20 mouse cellular contexts compared by ENCODE assay signal in genomic region chrX:161733581-161734309, GRCm38 (mm10). TPM values are rescaled to one million over a fixed set of nuclear protein-coding genes. Genes with fewer than 3 reads are reported as not detected.
DNase-seq lines count a peak whose midpoint lies in the region; ATAC-seq and TF ChIP-seq lines count a peak whose summit lies in the region.
"Had no signal": no experiment of that assay in that cellular context is flagged by ENCODE, and none has a peak within 500 bp of the region (broad histone marks: within the 10 kb centered on the region; RNA-seq: fewer than 3 reads in every experiment).

No protein-coding gene starts in this region.

- H3K4me3 ChIP-seq in forebrain, embryonic 16.5 days (replicated peaks; ENCODE audit: low read length): no peak overlapping the region
- no peak overlapping the region for H3K4me3 ChIP-seq in forebrain, embryonic 12.5 days (replicated peaks)
- no peak overlapping the region for H3K4me3 ChIP-seq in hindbrain, embryonic 14.5 days (replicated peaks; ENCODE audit: low read length)
- H3K4me3 ChIP-seq in hindbrain, embryonic 11.5 days (ENCODE audit: low read depth, low read length): no peak overlapping the region
- H3K4me3 ChIP-seq in lung, embryonic 14.5 days (ENCODE audit: low read depth, low read length): no peak overlapping the region
- no peak overlapping the region for H3K4me3 ChIP-seq in neural tube, embryonic 13.5 days
- no peak overlapping the region for H3K4me3 ChIP-seq in neural tube, embryonic 15.5 days (replicated peaks)
- H3K4me3 ChIP-seq: embryonic facial prominence, embryonic 15.5 days; erythroblast, embryonic 14.5 days; gastrocnemius, adult 2 months; heart, embryonic 10.5 days; heart, embryonic 15.5 days; intestine, embryonic 15.5 days had no signal

- no peaks in the 10 kb centered on the region for H3K27me3 ChIP-seq in forebrain, embryonic 16.5 days (replicated peaks; ENCODE audit: control insufficient read depth, insufficient read depth, low read length)
- peaks cover 53% of the 10 kb centered on the region for H3K27me3 ChIP-seq in forebrain, embryonic 12.5 days
- peaks cover 42% of the 10 kb centered on the region for H3K27me3 ChIP-seq in hindbrain, embryonic 14.5 days (ENCODE audit: control insufficient read depth, insufficient read depth, low read length)
- H3K27me3 ChIP-seq in hindbrain, embryonic 11.5 days (ENCODE audit: control insufficient read depth, insufficient read depth, low read length): peaks cover 14% of the 10 kb centered on the region
- 0 out of 2 replicates have a peak, but pooled peaks cover 2% of the 10 kb centered on the region for H3K27me3 ChIP-seq in lung, embryonic 14.5 days (ENCODE audit: insufficient read depth, low read length)
- peaks cover 73% of the 10 kb centered on the region for H3K27me3 ChIP-seq in neural tube, embryonic 13.5 days
- peaks cover 24% of the 10 kb centered on the region; the same call in 1 of the 2 replicates for H3K27me3 ChIP-seq in neural tube, embryonic 15.5 days (replicated peaks)
- H3K27me3 ChIP-seq: heart, embryonic 15.5 days had no signal

- no peaks in the 10 kb centered on the region for H3K9me3 ChIP-seq in forebrain, embryonic 16.5 days (ENCODE audit: control insufficient read depth, low read length)
- H3K9me3 ChIP-seq in forebrain, embryonic 12.5 days: no peaks in the 10 kb centered on the region
- H3K9me3 ChIP-seq in hindbrain, embryonic 14.5 days (ENCODE audit: control insufficient read depth, low read length): no peaks in the 10 kb centered on the region
- no peaks in the 10 kb centered on the region for H3K9me3 ChIP-seq in hindbrain, embryonic 11.5 days (ENCODE audit: control insufficient read depth, low read length)
- no peaks in the 10 kb centered on the region for H3K9me3 ChIP-seq in lung, embryonic 14.5 days (ENCODE audit: low read depth, low read length)
- no peaks in the 10 kb centered on the region for H3K9me3 ChIP-seq in neural tube, embryonic 13.5 days
- H3K9me3 ChIP-seq in neural tube, embryonic 15.5 days (replicated peaks): no peaks in the 10 kb centered on the region
- H3K9me3 ChIP-seq: embryonic facial prominence, embryonic 15.5 days; heart, embryonic 10.5 days; heart, embryonic 15.5 days; intestine, embryonic 15.5 days had no signal

- no peak overlapping the region for H3K9ac ChIP-seq in forebrain, embryonic 16.5 days (replicated peaks; ENCODE audit: low read depth, low read length)
- no peak overlapping the region for H3K9ac ChIP-seq in forebrain, embryonic 12.5 days
- H3K9ac ChIP-seq in hindbrain, embryonic 14.5 days: no peak overlapping the region
- H3K9ac ChIP-seq in hindbrain, embryonic 11.5 days (ENCODE audit: low read depth, low read length): no peak overlapping the region
- H3K9ac ChIP-seq in lung, embryonic 14.5 days: no peak overlapping the region
- no peak overlapping the region for H3K9ac ChIP-seq in neural tube, embryonic 13.5 days
- H3K9ac ChIP-seq in neural tube, embryonic 15.5 days (replicated peaks): no peak overlapping the region
- H3K9ac ChIP-seq: embryonic facial prominence, embryonic 15.5 days; heart, embryonic 15.5 days; intestine, embryonic 15.5 days had no signal

- TF ChIP-seq CTCF in lung, embryonic 14.5 days (IDR thresholded peaks at IDR 0.05; ENCODE audit: low read depth): no peak

- peak; percentile 34; the same call in 1 of the 2 replicates for ATAC-seq in forebrain, embryonic 16.5 days
- no peak for ATAC-seq in forebrain, embryonic 12.5 days (ENCODE audit: low FRiP score)
- no peak for ATAC-seq in hindbrain, embryonic 14.5 days (ENCODE audit: low FRiP score)
- no peak for ATAC-seq in hindbrain, embryonic 11.5 days (ENCODE audit: low FRiP score)
- ATAC-seq in lung, embryonic 14.5 days (ENCODE audit: insufficient read depth): peak; percentile 89; the same call in 1 of the 2 replicates
- no peak for ATAC-seq in neural tube, embryonic 13.5 days (ENCODE audit: low read depth)
- no peak for ATAC-seq in neural tube, embryonic 15.5 days (ENCODE audit: low FRiP score)
- ATAC-seq: intestine, embryonic 15.5 days had no signal

- peaks cover 7% of the 10 kb centered on the region for H3K4me1 ChIP-seq in forebrain, embryonic 16.5 days (replicated peaks; ENCODE audit: control insufficient read depth, insufficient read depth, low read length)
- no peaks in the 10 kb centered on the region for H3K4me1 ChIP-seq in forebrain, embryonic 12.5 days
- peaks cover 4% of the 10 kb centered on the region; the same call in 1 of the 2 replicates for H3K4me1 ChIP-seq in hindbrain, embryonic 14.5 days (replicated peaks; ENCODE audit: control insufficient read depth, insufficient read depth, low read length)
- no peaks in the 10 kb centered on the region for H3K4me1 ChIP-seq in hindbrain, embryonic 11.5 days (replicated peaks; ENCODE audit: control insufficient read depth, insufficient read depth, low read length)
- H3K4me1 ChIP-seq in lung, embryonic 14.5 days (ENCODE audit: insufficient read depth): no peaks in the 10 kb centered on the region
- H3K4me1 ChIP-seq in neural tube, embryonic 13.5 days (replicated peaks): peaks cover 23% of the 10 kb centered on the region
- peaks cover 16% of the 10 kb centered on the region for H3K4me1 ChIP-seq in neural tube, embryonic 15.5 days
- H3K4me1 ChIP-seq: embryonic facial prominence, embryonic 15.5 days; heart, embryonic 10.5 days; heart, embryonic 15.5 days; intestine, embryonic 15.5 days had no signal

- H3K27ac ChIP-seq in forebrain, embryonic 16.5 days (ENCODE audit: low read length): no peak overlapping the region
- H3K27ac ChIP-seq in forebrain, embryonic 12.5 days: no peak overlapping the region
- 0 out of 2 replicates have a peak overlapping the region, but pooled peaks have one; percentile 32 for H3K27ac ChIP-seq in hindbrain, embryonic 14.5 days
- no peak overlapping the region for H3K27ac ChIP-seq in hindbrain, embryonic 11.5 days (ENCODE audit: low read depth, low read length)
- H3K27ac ChIP-seq in lung, embryonic 14.5 days (ENCODE audit: low read depth): no peak overlapping the region
- peak overlapping the region; percentile 28; the same call in 1 of the 2 replicates for H3K27ac ChIP-seq in neural tube, embryonic 13.5 days (replicated peaks)
- H3K27ac ChIP-seq in neural tube, embryonic 15.5 days (replicated peaks): no peak overlapping the region
- H3K27ac ChIP-seq: embryonic facial prominence, embryonic 15.5 days; heart, embryonic 10.5 days; heart, embryonic 15.5 days; intestine, embryonic 15.5 days had no signal

- WGBS in forebrain, embryonic 16.5 days: 56% methylated on average over 12 of the region's 12 CpGs
- WGBS in forebrain, embryonic 12.5 days: 85% methylated on average over 12 of the region's 12 CpGs
- 71% methylated on average over 12 of the region's 12 CpGs for WGBS in hindbrain, embryonic 14.5 days
- 82% methylated on average over 12 of the region's 12 CpGs for WGBS in hindbrain, embryonic 11.5 days
- 50% methylated on average over 12 of the region's 12 CpGs for WGBS in lung, embryonic 14.5 days
- 66% methylated on average over 12 of the region's 12 CpGs for WGBS in neural tube, embryonic 13.5 days
- 66% methylated on average over 12 of the region's 12 CpGs for WGBS in neural tube, embryonic 15.5 days

- DNase-seq in hindbrain, embryonic 14.5 days (ENCODE audit: low spot score): no peak
- DNase-seq in hindbrain, embryonic 11.5 days (ENCODE audit: low spot score): no peak
- DNase-seq in lung, embryonic 14.5 days: peak; percentile 61
- DNase-seq in lung, postnatal 36 days: no peak
- DNase-seq: adrenal gland, postnatal 10 days; cerebellum, adult 11 months; cerebellum, adult 8-10 months; embryo, embryonic 11 days; gastrocnemius, adult 2 months; gastrocnemius, postnatal 25 days; heart, postnatal 14 days had no signal

- no peaks in the 10 kb centered on the region for H3K36me3 ChIP-seq in forebrain, embryonic 16.5 days (ENCODE audit: control insufficient read depth, insufficient read depth)
- H3K36me3 ChIP-seq in forebrain, embryonic 12.5 days (replicated peaks): no peaks in the 10 kb centered on the region
- no peaks in the 10 kb centered on the region for H3K36me3 ChIP-seq in hindbrain, embryonic 14.5 days (replicated peaks; ENCODE audit: control insufficient read depth, insufficient read depth)
- no peaks in the 10 kb centered on the region for H3K36me3 ChIP-seq in hindbrain, embryonic 11.5 days (ENCODE audit: control insufficient read depth, insufficient read depth, low read length)
- H3K36me3 ChIP-seq in lung, embryonic 14.5 days (ENCODE audit: insufficient read depth): no peaks in the 10 kb centered on the region
- H3K36me3 ChIP-seq in neural tube, embryonic 13.5 days: no peaks in the 10 kb centered on the region
- no peaks in the 10 kb centered on the region for H3K36me3 ChIP-seq in neural tube, embryonic 15.5 days
- H3K36me3 ChIP-seq: embryonic facial prominence, embryonic 15.5 days; heart, embryonic 10.5 days; heart, embryonic 15.5 days; intestine, embryonic 15.5 days had no signal

- H3K4me2 ChIP-seq in forebrain, embryonic 16.5 days (ENCODE audit: low read length): no peak overlapping the region
- H3K4me2 ChIP-seq in forebrain, embryonic 12.5 days: no peak overlapping the region
- H3K4me2 ChIP-seq in hindbrain, embryonic 14.5 days (replicated peaks): no peak overlapping the region
- H3K4me2 ChIP-seq in hindbrain, embryonic 11.5 days (replicated peaks; ENCODE audit: low read depth, low read length): no peak overlapping the region
- H3K4me2 ChIP-seq in lung, embryonic 14.5 days: no peak overlapping the region
- H3K4me2 ChIP-seq in neural tube, embryonic 13.5 days: no peak overlapping the region
- H3K4me2 ChIP-seq in neural tube, embryonic 15.5 days: no peak overlapping the region
- H3K4me2 ChIP-seq: embryonic facial prominence, embryonic 15.5 days; heart, embryonic 15.5 days; intestine, embryonic 15.5 days had no signal

RNA-seq across cellular contexts. Expression of gene Rai2, which starts 16.9 kb away (rescaled TPM):
- 16.9 and 17.1 TPM in 2 replicates for polyA plus RNA-seq in forebrain, embryonic 16.5 days (2015; fragmentation: Nextera tagmentation; extraction: Ambion mirVana)
- polyA plus RNA-seq in forebrain, embryonic 12.5 days (2016; fragmentation: Nextera tagmentation; extraction: Ambion mirVana): 8.7 and 11.0 TPM in 2 replicates
- 22.3 and 23.5 TPM in 2 replicates for polyA plus RNA-seq in hindbrain, embryonic 14.5 days (2014; fragmentation: Nextera tagmentation; extraction: Ambion mirVana)
- 7.6 and 8.6 TPM in 2 replicates for polyA plus RNA-seq in hindbrain, embryonic 11.5 days (2014; fragmentation: Nextera tagmentation; extraction: Ambion mirVana)
- polyA plus RNA-seq in lung, embryonic 14.5 days (2014; fragmentation: Nextera tagmentation; extraction: Ambion mirVana): 2.8 and 3.3 TPM in 2 replicates
- polyA plus RNA-seq in neural tube, embryonic 13.5 days (2015; fragmentation: Nextera tagmentation; extraction: Ambion mirVana): 18.7 and 21.9 TPM in 2 replicates
- polyA plus RNA-seq in neural tube, embryonic 15.5 days (2015; fragmentation: Nextera tagmentation; extraction: Ambion mirVana): 15.8 and 18.6 TPM in 2 replicates
- polyA plus RNA-seq: erythroblast, embryonic 14.5 days had no signal

Comparison
In these comparisons a context has a peak if more than half of its experiments do, and no peak if none do; other contexts are left out.
1. ATAC-seq: peak in forebrain, embryonic 16.5 days (single experiment) and lung, embryonic 14.5 days (single experiment); none in forebrain, embryonic 12.5 days (single experiment), hindbrain, embryonic 14.5 days (single experiment), hindbrain, embryonic 11.5 days (single experiment), neural tube, embryonic 13.5 days (single experiment) and neural tube, embryonic 15.5 days (single experiment).
2. H3K27ac ChIP-seq: peak in hindbrain, embryonic 14.5 days (single experiment) and neural tube, embryonic 13.5 days (single experiment); none in forebrain, embryonic 16.5 days (single experiment), forebrain, embryonic 12.5 days (single experiment), hindbrain, embryonic 11.5 days (single experiment), lung, embryonic 14.5 days (single experiment) and neural tube, embryonic 15.5 days (single experiment).